Mouse (Mus musculus) bone marrow, adult 2 months (tissue): ENCODE data around the gene Ptgfrn. TPM values are rescaled to one million over a fixed set of nuclear protein-coding genes. Genes with fewer than 3 reads are reported as not detected.

Source experiments
- H3K27ac ChIP-seq: fragments of 200-500 bp; 2 replicates; pipeline ENCODE4 v1.5.1; 2012; ENCODE audit warnings: low read depth, mild to moderate bottlenecking, control low read depth, inconsistent platforms, low read length; ENCODE audit not compliant: control insufficient read depth, poor library complexity, insufficient read depth
- H3K4me1 ChIP-seq: fragments of 200-500 bp; 2 replicates; pipeline ENCODE4 v1.6.1; 2011; ENCODE audit warnings: low read length; ENCODE audit not compliant: control insufficient read depth, insufficient read depth
- H3K4me3 ChIP-seq: fragments of 200-500 bp; replicated peaks from 2 replicates; pipeline ENCODE3; 2011; ENCODE audit warnings: mild to moderate bottlenecking, low read depth, low read length, control low read depth; ENCODE audit not compliant: control insufficient read depth
- CTCF ChIP-seq: fragments of 200-500 bp; IDR thresholded peaks from 2 replicates; pipeline ENCODE4 v1.5.1; 2011; ENCODE audit warnings: low read length, control low read depth; ENCODE audit not compliant: control insufficient read depth, insufficient read depth
- POLR2A ChIP-seq: fragments of 200-500 bp; IDR thresholded peaks from 2 replicates; pipeline ENCODE4 v1.6.1; 2011; ENCODE audit warnings: low read depth, mild to moderate bottlenecking, control low read depth, low read length, borderline replicate concordance; ENCODE audit not compliant: control insufficient read depth
- WGBS: fragments of 180-500 bp; shearing (Covaris S2); methylation state at CpG from one replicate; pipeline ENCODE4 v1.1.7; 2018; 5-methylcytosine and 5-hydroxymethylcytosine counted together
- polyA plus RNA-seq: library from polyadenylated mRNA; stranded (reverse); fragments of >200 nt; gene quantifications from 2 replicates; pipeline ENCODE4 v1.2.4, GENCODE M21; 2011; ENCODE audit warnings: low replicate concordance; ENCODE audit not compliant: missing spikeins, insufficient read depth, insufficient read length

The Ptgfrn gene
- polyA plus RNA-seq, result 0.54 and 1.6 TPM in 2 replicates

DNA sequence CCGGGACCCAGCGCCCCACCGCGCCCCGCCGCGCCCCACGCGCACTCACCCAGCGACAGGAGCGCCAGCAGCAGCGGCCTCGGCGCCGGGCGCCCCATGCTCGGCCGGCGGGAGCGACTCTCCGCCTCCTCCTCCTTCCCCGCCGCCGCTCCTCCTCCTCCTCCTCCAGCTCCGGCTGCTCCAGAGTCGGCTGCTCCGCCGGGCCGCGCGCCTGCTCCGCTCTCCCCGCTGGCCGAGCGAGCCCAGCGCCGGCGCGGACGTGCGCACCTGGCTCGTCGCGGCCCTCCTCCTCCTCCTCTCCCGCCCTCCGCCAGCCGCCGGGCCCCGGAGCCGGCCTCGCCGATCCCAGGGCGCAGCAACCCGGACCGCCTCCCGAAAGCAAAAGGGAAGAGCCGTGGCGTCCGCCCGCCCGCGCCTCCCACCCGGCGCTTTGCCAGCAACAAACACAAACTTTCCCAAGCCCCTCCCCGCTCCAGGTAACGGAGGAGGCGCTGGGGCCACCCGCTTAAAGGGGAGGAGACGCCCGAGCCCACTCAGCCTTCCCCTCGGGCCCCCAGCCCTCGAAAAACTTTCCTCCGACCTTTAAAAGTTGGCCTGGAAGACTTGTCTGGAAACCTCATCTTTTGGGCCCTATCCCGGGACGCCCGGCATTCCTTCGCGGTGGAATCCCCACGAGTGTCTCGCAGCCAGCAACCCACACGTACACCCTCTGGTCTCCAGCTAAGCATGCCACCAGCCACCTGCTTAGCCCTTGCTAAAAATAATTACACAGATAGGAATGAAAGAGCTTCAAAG lies at the start of gene Ptgfrn:
Gene Ptgfrn (minus strand): TSS at position 236 of the 795 bp plus-strand sequence.
- H3K27ac ChIP-seq, result no peak within 1 kb of the TSS; the same call in 1 of the 2 replicates
- no peak within 1 kb of the TSS for H3K4me3 ChIP-seq
- TF ChIP-seq POLR2A, result no peak
- 4% methylated on average over 69 of the region's 81 CpGs for WGBS
- H3K4me1 ChIP-seq, result no peaks in the 10 kb centered on the region; the same call in 1 of the 2 replicates

- Histone ChIP-seq H3K4me1 (no peaks in the 10 kb centered on the region), H3K27ac (no peak overlapping the region), H3K4me3 (no peak overlapping the region)
- TF ChIP-seq CTCF (no peak), POLR2A (no peak)
- WGBS, result 78% methylated on average over 4 of the region's 4 CpGs
These were observed 49.6 kb upstream of the Ptgfrn start for GRCm38 (mm10) chr3:101159701-101160100.

DNA sequence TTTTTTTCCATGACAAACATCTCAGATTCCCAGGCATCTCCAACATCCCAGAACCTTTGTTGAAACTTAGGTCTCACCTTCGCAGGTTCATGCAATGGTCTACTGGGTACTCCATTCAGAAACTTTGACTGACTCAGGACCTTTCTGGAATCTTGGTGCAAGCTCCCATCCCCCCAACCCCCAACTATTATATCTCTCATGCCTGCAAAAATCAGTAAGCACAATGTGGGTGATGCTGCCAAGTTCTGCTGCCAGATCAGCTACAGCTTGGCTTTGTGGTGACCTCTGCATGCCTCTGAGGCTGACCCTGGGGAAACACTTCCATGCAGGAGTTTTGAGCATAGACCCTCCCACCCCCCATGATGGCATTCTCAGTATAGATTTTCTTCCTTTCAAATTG lies 44.0 kb upstream of the Ptgfrn start:
- no peak overlapping the region for H3K27ac ChIP-seq
- no peaks in the 10 kb centered on the region for H3K4me1 ChIP-seq
- H3K4me3 ChIP-seq, result no peak overlapping the region
- 74% methylated on average over 1 of the region's 1 CpGs for WGBS
- TF ChIP-seq POLR2A (no peak), CTCF (no peak)

DNA sequence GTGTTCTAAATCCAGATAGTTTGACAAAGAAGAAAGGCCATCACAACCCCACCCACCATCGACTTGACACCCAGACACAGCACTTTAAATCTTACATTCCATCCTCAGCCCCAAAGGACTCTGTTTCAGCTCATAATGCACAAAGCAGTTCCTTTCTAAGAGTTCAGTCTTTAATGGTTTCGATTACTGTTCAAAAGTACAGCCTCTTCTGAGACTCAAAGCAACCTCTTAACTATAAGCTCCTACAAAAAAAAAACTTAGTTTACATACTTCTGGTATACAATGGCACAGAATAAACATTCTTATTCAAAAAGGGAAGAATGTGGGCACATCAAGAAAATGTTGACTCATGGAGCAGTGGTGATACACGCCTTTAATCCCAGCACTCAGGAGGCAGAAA lies 43.3 kb upstream of the Ptgfrn start:
- TF ChIP-seq CTCF, result no peak
- TF ChIP-seq POLR2A, result no peak
- H3K27ac ChIP-seq, result no peak overlapping the region

DNA sequence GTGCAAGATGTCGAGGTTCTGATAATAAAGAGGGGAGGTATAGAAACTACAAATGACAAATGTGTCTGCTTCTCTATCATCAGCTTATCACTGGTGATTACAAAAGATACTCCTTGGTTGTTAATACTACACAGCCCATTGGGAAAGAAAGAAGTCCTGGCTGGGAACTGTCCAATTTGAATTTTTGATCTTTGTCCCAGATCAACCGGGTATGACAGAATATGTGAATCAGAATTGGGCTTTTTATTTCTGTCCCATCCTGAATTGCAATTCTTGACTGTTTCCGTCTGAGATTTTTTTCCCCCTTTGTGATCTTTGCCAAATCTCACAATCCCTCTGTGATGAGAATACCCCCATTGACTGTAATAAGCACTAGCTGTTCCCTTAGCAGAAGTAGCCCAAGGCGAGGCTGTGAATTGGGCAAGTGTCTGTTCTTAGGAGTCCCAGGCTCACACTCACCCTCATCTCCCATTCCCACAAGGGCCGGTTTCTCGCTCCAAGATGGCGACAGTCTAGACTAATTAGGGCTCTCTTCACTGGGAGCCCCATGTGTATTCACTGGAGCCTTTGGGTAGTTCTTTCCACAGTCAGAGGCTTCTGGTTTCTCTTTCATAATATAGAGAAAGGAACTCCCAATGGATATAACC lies 36.2 kb upstream of the Ptgfrn start:
- 81% methylated on average over 7 of the region's 7 CpGs for WGBS
- Histone ChIP-seq H3K4me3 (no peak overlapping the region), H3K4me1 (no peaks in the 10 kb centered on the region), H3K27ac (no peak overlapping the region)
- no peak for TF ChIP-seq CTCF
- TF ChIP-seq POLR2A, result no peak

More for the DNA sequence above, 43.3 kb upstream of the Ptgfrn start:
- H3K4me3 ChIP-seq, result no peak overlapping the region
- 61% methylated on average over 3 of the region's 3 CpGs for WGBS
- H3K4me1 ChIP-seq, result no peaks in the 10 kb centered on the region

DNA sequence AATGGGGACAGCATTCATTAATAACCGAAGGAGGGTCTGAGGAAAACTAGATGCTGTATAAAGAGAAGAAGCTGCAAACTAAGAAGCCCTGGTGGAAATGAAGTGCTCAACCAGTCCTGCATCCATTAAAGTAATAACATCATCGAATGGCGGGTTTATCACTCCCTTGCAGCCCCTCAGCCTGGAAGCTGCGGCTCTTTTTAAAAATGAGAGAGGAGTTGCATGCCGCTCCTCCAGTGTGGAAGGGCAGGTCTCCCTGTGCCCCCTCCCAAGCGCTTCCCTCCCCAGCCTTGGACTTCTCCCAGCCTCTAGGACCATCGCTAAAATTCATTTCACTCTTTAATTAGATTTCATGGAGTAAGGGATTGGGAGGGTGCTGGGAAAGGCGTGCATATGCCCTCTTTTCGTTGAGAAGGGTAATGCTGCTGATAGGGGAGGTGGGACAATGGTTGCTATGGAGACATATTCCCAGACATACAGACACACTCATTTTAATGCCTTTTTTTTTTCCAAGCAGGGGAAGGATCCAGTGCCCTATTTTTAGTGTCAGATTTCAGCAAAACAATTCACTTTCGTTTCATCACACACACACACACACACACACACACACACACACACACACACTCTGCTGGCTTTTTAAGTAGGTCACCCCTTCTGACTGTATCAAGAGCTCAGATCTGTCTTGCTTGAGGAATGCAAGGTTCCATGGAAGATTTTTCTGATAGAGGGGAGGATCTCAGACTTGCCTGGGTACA lies 35.4 kb upstream of the Ptgfrn start:
- TF ChIP-seq CTCF (no peak), POLR2A (no peak)
- Histone ChIP-seq H3K4me1 (no peaks in the 10 kb centered on the region), H3K27ac (no peak overlapping the region), H3K4me3 (no peak overlapping the region)
- 47% methylated on average over 10 of the region's 10 CpGs for WGBS

DNA sequence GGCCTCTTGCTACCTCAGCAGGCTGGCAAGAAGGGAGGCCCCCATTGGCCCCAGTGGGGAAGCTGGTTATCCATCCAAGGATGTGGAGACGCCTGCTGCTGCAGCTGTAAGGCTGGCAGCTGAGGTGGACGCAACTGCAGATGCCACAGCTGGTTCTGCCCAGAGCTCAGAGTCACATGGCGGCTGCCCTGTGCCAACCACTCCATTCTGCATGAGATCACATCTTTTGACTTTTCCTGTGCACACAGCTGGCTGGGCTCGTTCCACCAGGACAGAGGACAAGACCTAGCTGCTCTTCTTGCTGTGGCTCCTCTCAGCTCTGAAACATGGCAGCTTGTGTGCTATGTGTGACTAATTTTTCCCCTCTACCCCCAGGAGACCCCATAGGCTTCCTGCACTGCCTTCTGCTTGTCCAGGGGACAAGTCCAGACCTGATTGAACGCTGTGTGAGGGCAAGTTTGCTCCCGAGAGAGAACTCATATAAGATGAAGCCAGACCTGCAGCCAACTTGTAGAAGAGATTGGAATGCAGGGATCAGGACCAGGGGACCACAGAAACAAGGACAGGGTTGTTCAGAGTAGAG lies 34.4 kb upstream of the Ptgfrn start:
- H3K4me3 ChIP-seq, result no peak overlapping the region
- no peaks in the 10 kb centered on the region for H3K4me1 ChIP-seq
- no peak for TF ChIP-seq POLR2A
- TF ChIP-seq CTCF, result no peak
- H3K27ac ChIP-seq, result no peak overlapping the region
- 52% methylated on average over 6 of the region's 6 CpGs for WGBS

GRCm38 (mm10) chr3:101143465-101143864 lies 33.4 kb upstream of the Ptgfrn start:
- no peak overlapping the region for H3K4me3 ChIP-seq
- no peak overlapping the region for H3K27ac ChIP-seq
- 81% methylated on average over 7 of the region's 7 CpGs for WGBS
- H3K4me1 ChIP-seq, result no peaks in the 10 kb centered on the region
- TF ChIP-seq POLR2A (no peak), CTCF (no peak)
